Mouse (Mus musculus) neural tube, embryonic 15.5 days (tissue): ENCODE results near the gene Ttll5. TPM values are rescaled to one million over a fixed set of nuclear protein-coding genes. Genes with fewer than 3 reads are reported as not detected.
A peak's percentile ranks its signal among the peaks of the same experiment; 100 is the strongest.

Experiments
- ATAC-seq: fragments of 200-750 bp; cut with Nextera tagmentation; 2 replicates; pipeline ENCODE4 v1.8.0; 2017; ENCODE audit warnings: mild to moderate bottlenecking, moderate TSS enrichment, moderate library complexity; ENCODE audit not compliant: low FRiP score
- H3K27ac ChIP-seq: fragments of 300-500 bp; sonication (generic); replicated peaks from 2 replicates; pipeline ENCODE4 v1.5.1; 2015; ENCODE audit warnings: mild to moderate bottlenecking, inconsistent platforms
- H3K27me3 ChIP-seq: fragments of 300-500 bp; sonication (generic); replicated peaks from 2 replicates; pipeline ENCODE4 v1.6.1; 2015; ENCODE audit warnings: inconsistent platforms
- H3K36me3 ChIP-seq: fragments of 300-500 bp; sonication (generic); 2 replicates; pipeline ENCODE4 v1.6.1; 2015; ENCODE audit warnings: inconsistent platforms
- H3K4me1 ChIP-seq: fragments of 300-500 bp; sonication (generic); 2 replicates; pipeline ENCODE4 v1.6.1; 2015; ENCODE audit warnings: inconsistent platforms
- H3K4me2 ChIP-seq: fragments of 300-500 bp; sonication (generic); 2 replicates; pipeline ENCODE4 v1.6.1; 2015; ENCODE audit warnings: inconsistent platforms, mild to moderate bottlenecking, moderate library complexity
- H3K4me3 ChIP-seq: fragments of 300-500 bp; sonication (generic); replicated peaks from 2 replicates; pipeline ENCODE4 v1.5.1; 2015; ENCODE audit warnings: mild to moderate bottlenecking, inconsistent platforms
- H3K9ac ChIP-seq: fragments of 300-500 bp; sonication (generic); replicated peaks from 2 replicates; pipeline ENCODE4 v1.6.1; 2015; ENCODE audit warnings: mild to moderate bottlenecking, inconsistent platforms
- H3K9me3 ChIP-seq: fragments of 300-500 bp; sonication (generic); replicated peaks from 2 replicates; pipeline ENCODE4 v1.6.1; 2016; ENCODE audit warnings: inconsistent platforms
- WGBS: fragments of 180-500 bp; shearing (Covaris S2); methylation state at CpG from one replicate; pipeline ENCODE4 v1.1.7; 2015; ENCODE audit warnings: mixed read lengths; 5-methylcytosine and 5-hydroxymethylcytosine counted together
- polyA plus RNA-seq: library from polyadenylated mRNA; unstranded; fragments of >200 nt; fragmentation: Nextera tagmentation; extraction: Ambion mirVana; gene quantifications from 2 replicates; pipeline ENCODE4 v1.2.1, GENCODE M21; 2015

Ttll5 gene
- polyA plus RNA-seq, 1 experiment from 2014 or later, result 10.7 TPM

DNA sequence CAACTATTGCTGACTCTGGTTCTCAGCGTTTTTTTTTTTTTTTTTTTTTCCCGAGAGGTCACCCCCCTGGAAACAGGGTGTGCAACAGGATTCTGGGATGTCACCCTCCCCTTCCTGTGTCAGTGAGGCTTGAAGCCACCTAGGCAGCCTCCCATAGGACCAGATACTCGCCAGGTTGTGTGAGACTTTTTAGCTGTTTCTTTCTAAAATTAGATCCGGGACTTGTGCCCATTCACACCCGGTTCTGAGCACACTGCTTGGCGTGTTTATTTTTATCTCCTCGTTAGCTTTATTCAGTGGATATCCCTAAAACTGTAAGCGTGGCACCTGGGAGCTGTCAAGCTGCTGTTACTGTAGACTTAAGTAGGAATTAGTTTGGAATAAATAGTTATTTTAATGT is 262.1 kb downstream of the Ttll5 start:
- no peak overlapping the region for H3K9ac ChIP-seq
- H3K4me3 ChIP-seq, result no peak overlapping the region
- H3K9me3 ChIP-seq, result no peaks in the 10 kb centered on the region
- no peak overlapping the region for H3K4me2 ChIP-seq
- 84% methylated on average over 8 of the region's 8 CpGs for WGBS
- ATAC-seq, result no peak
- H3K4me1 ChIP-seq, result peaks cover 10% of the 10 kb centered on the region
- no peak overlapping the region for H3K27ac ChIP-seq
- peaks cover 8% of the 10 kb centered on the region; the same call in 1 of the 2 replicates for H3K36me3 ChIP-seq
- H3K27me3 ChIP-seq, result no peaks in the 10 kb centered on the region

DNA sequence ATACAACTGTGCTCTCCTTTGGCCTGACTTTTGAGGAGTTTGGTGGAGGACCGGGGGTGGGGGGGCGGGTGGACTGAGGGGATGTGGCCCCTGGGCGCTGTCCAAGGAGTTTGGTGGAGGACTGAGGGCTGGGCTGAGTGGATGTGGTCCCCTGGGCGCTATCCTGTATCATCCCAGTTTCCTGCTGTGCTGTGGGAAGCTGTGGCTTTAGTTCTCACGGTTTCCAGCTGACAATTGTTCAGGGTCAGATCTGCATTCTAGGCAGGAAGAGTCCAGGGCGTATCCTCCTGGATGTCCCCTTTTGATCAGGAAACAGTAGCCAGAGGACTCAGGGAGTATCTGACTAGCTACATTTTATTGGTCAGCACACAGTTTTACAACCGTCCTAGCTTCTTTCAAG is 263.6 kb downstream of the Ttll5 start:
- Histone ChIP-seq H3K27ac (no peak overlapping the region), H3K4me1 (peaks cover 7% of the 10 kb centered on the region), H3K9ac (no peak overlapping the region), H3K36me3 (peaks cover 8% of the 10 kb centered on the region; the same call in 1 of the 2 replicates), H3K9me3 (no peaks in the 10 kb centered on the region), H3K27me3 (no peaks in the 10 kb centered on the region), H3K4me3 (no peak overlapping the region), H3K4me2 (no peak overlapping the region)
- WGBS, result 70% methylated on average over 7 of the region's 7 CpGs
- no peak for ATAC-seq

GRCm38 (mm10) chr12:86090764-86091163 is 266.3 kb downstream of the Ttll5 start:
- Histone ChIP-seq H3K36me3 (peaks cover 17% of the 10 kb centered on the region; the same call in 1 of the 2 replicates), H3K4me3 (no peak overlapping the region), H3K27me3 (no peaks in the 10 kb centered on the region), H3K9ac (no peak overlapping the region), H3K4me1 (no peaks in the 10 kb centered on the region; the same call in 1 of the 2 replicates), H3K4me2 (no peak overlapping the region), H3K9me3 (no peaks in the 10 kb centered on the region), H3K27ac (no peak overlapping the region)
- WGBS, result 76% methylated on average over 4 of the region's 4 CpGs
- ATAC-seq, result no peak

DNA sequence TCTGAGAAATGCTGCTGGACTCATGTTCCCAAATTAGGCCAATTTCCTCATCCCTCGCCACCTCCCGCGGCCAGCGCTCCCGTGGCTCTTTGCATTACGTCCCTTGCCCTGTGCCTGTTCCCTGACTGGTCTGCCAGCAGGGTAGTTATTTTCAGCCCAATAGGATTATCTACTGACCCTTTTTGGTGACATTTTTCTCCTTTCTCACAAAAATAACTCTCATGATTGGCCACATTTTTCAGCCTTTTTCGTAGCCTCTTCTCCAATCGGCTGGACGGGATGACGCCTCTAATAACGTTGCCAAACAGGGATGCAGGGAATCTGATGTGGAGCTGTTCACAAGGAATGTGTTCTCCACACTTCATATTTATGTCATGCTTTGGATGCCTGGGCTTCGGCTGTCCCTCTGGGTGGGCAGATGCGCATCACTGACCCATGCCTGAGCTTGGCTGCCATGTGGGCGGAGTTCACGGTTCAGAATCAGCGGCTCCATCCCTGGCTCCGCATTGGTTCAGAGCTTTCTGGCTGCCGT is 267.2 kb downstream of the Ttll5 start:
- WGBS, result 55% methylated on average over 18 of the region's 18 CpGs
- no peaks in the 10 kb centered on the region for H3K9me3 ChIP-seq
- ATAC-seq, result no peak
- no peak overlapping the region for H3K4me2 ChIP-seq
- H3K36me3 ChIP-seq, result peaks cover 17% of the 10 kb centered on the region; the same call in 1 of the 2 replicates
- H3K4me1 ChIP-seq, result no peaks in the 10 kb centered on the region
- H3K27ac ChIP-seq, result no peak overlapping the region
- H3K9ac ChIP-seq, result no peak overlapping the region
- no peaks in the 10 kb centered on the region for H3K27me3 ChIP-seq
- H3K4me3 ChIP-seq, result no peak overlapping the region

DNA sequence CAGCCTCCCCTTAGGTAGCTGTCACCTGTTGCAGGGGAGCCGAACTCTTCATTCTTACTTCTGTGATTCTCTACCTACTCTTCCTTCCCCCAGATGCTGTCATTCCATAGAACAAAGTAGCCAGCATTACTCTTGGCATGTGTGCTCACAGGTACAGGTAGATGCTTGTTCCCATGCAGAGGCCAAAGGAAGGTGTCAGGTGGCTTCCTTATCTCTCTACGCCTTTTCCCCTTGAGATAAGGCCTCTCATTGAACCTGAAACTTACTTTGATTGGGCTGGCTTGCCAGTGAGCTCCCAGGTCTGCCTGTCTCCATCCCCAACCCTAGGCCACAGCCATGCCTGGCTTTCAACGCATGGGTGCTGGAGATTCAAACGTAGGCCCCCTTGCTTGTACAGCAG is 269.6 kb downstream of the Ttll5 start:
- no peak overlapping the region for H3K9ac ChIP-seq
- H3K27ac ChIP-seq, result no peak overlapping the region
- no peaks in the 10 kb centered on the region for H3K27me3 ChIP-seq
- no peaks in the 10 kb centered on the region for H3K9me3 ChIP-seq
- no peak overlapping the region for H3K4me3 ChIP-seq
- no peak overlapping the region for H3K4me2 ChIP-seq
- no peak for ATAC-seq
- 94% methylated on average over 4 of the region's 4 CpGs for WGBS
- no peaks in the 10 kb centered on the region for H3K4me1 ChIP-seq
- peaks cover 12% of the 10 kb centered on the region; the same call in 1 of the 2 replicates for H3K36me3 ChIP-seq

GRCm38 (mm10) chr12:86095806-86096205 is 271.3 kb downstream of the Ttll5 start:
- H3K4me2 ChIP-seq, result no peak overlapping the region
- no peaks in the 10 kb centered on the region for H3K9me3 ChIP-seq
- no peaks in the 10 kb centered on the region for H3K4me1 ChIP-seq
- no peak overlapping the region for H3K27ac ChIP-seq
- WGBS, result 96% methylated on average over 4 of the region's 4 CpGs
- no peak for ATAC-seq
- H3K36me3 ChIP-seq, result 0 out of 2 replicates have a peak, but pooled peaks cover 8% of the 10 kb centered on the region
- no peak overlapping the region for H3K4me3 ChIP-seq
- no peak overlapping the region for H3K9ac ChIP-seq
- no peaks in the 10 kb centered on the region for H3K27me3 ChIP-seq

GRCm38 (mm10) chr12:86097781-86098180 is 273.3 kb downstream of the Ttll5 start:
- H3K9me3 ChIP-seq, result no peaks in the 10 kb centered on the region
- no peaks in the 10 kb centered on the region for H3K27me3 ChIP-seq
- no peak overlapping the region for H3K4me3 ChIP-seq
- no peak overlapping the region for H3K27ac ChIP-seq
- ATAC-seq, result no peak
- no peak overlapping the region for H3K4me2 ChIP-seq
- 0 out of 2 replicates have a peak, but pooled peaks cover 8% of the 10 kb centered on the region for H3K36me3 ChIP-seq
- H3K9ac ChIP-seq, result no peak overlapping the region
- H3K4me1 ChIP-seq, result peaks cover 2% of the 10 kb centered on the region; the same call in 1 of the 2 replicates
- 53% methylated on average over 11 of the region's 11 CpGs for WGBS

DNA sequence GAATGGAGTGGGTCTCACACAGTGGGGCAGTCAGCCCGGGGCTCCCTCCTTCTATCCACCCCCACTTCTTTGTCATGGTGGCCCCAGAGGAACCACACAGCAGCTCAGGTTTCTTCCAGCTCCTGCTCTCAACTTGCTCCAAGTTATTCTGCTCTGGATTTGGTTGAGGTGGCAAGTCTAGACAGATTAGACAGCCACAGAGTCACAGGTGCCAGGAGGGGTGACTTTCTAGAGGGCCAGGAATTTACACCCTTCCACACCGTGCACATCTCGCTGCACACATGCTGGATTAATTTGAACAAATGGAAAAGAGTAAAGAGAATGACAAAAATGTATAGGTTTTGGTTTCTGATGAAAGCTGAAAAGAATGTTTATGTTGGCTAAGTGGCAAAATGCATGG is 276.3 kb downstream of the Ttll5 start:
- Histone ChIP-seq H3K9ac (no peak overlapping the region), H3K27ac (no peak overlapping the region), H3K27me3 (no peaks in the 10 kb centered on the region), H3K4me2 (no peak overlapping the region), H3K4me3 (no peak overlapping the region), H3K4me1 (peaks cover 18% of the 10 kb centered on the region), H3K9me3 (no peaks in the 10 kb centered on the region), H3K36me3 (no peaks in the 10 kb centered on the region)
- ATAC-seq, result no peak
- WGBS, result 95% methylated on average over 3 of the region's 3 CpGs

GRCm38 (mm10) chr12:86102686-86103085 is 278.2 kb downstream of the Ttll5 start:
- Histone ChIP-seq H3K9ac (no peak overlapping the region), H3K36me3 (no peaks in the 10 kb centered on the region), H3K27me3 (no peaks in the 10 kb centered on the region), H3K27ac (no peak overlapping the region), H3K4me3 (no peak overlapping the region), H3K4me1 (peaks cover 18% of the 10 kb centered on the region), H3K9me3 (no peaks in the 10 kb centered on the region), H3K4me2 (no peak overlapping the region)
- WGBS, result 73% methylated on average over 8 of the region's 8 CpGs
- no peak for ATAC-seq

- no peak overlapping the region for H3K4me2 ChIP-seq
- peaks cover 18% of the 10 kb centered on the region for H3K4me1 ChIP-seq
- no peaks in the 10 kb centered on the region for H3K36me3 ChIP-seq
- H3K27me3 ChIP-seq, result no peaks in the 10 kb centered on the region
- 34% methylated on average over 11 of the region's 11 CpGs for whole genome bisulfite sequencing
- H3K4me3 ChIP-seq, result no peak overlapping the region
- H3K9ac ChIP-seq, result no peak overlapping the region
- no peak overlapping the region for H3K27ac ChIP-seq
- H3K9me3 ChIP-seq, result no peaks in the 10 kb centered on the region
- ATAC-seq, result no peak
Observed at GRCm38 (mm10) chr12:86103391-86103790, 278.9 kb downstream of the Ttll5 start.

DNA sequence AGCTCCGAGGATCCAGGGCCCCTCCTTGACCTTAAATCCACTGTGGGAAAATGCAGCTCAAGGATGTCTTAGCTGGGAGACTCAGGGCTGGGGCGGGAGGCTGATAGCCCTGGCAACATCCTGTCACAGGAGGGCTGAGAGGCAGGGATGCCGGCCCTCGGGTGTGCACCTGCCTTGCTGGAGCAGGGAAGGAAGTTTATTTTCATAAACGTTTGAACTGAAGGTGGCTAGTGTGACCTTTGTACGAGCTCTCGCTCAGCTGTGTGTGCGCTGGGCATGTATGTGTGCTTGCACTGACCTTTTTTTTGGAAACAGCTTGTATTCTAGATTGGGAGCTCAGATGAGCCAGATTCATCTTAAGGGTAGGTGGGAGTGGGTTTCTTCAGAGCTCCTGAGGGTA is 279.4 kb downstream of the Ttll5 start:
- Histone ChIP-seq H3K9me3 (no peaks in the 10 kb centered on the region), H3K4me2 (no peak overlapping the region), H3K4me1 (peaks cover 18% of the 10 kb centered on the region), H3K9ac (no peak overlapping the region), H3K36me3 (no peaks in the 10 kb centered on the region), H3K27ac (peak overlapping the region; percentile 33; the same call in 1 of the 2 replicates), H3K27me3 (no peaks in the 10 kb centered on the region), H3K4me3 (no peak overlapping the region)
- whole genome bisulfite sequencing, result 40% methylated on average over 8 of the region's 8 CpGs
- no peak for ATAC-seq

DNA sequence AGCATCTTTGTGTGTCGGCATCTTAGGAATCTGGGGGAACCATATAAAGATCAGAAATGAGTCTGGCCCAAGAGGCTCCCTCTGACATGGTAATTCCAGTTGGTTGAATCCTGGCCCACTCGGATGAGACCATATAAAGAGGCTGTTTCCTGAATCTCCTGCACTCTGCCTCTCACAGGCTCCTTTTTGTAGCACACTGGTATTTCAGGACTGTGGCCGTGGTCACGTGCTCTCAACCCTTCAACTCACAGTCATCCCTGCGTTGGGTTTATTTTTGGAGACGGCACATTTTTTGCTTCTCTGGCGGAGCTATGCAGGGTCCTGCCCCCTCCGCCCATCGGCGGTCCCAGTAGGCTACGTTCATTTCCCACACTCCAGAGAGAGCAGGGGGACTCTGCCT is 279.8 kb downstream of the Ttll5 start:
- H3K27ac ChIP-seq, result peak overlapping the region; percentile 33; the same call in 1 of the 2 replicates
- ATAC-seq, result no peak
- 82% methylated on average over 11 of the region's 11 CpGs for WGBS
- no peaks in the 10 kb centered on the region for H3K27me3 ChIP-seq
- H3K9me3 ChIP-seq, result no peaks in the 10 kb centered on the region
- H3K36me3 ChIP-seq, result no peaks in the 10 kb centered on the region
- H3K9ac ChIP-seq, result no peak overlapping the region
- H3K4me2 ChIP-seq, result no peak overlapping the region
- peaks cover 18% of the 10 kb centered on the region for H3K4me1 ChIP-seq
- no peak overlapping the region for H3K4me3 ChIP-seq
